Mouse (Mus musculus): ENCODE data around the gene Dmxl2. TPM values are rescaled to one million over a fixed set of nuclear protein-coding genes. Genes with fewer than 3 reads are reported as not detected.
A peak's percentile ranks its signal among the peaks of the same experiment; 100 is the strongest.

The Dmxl2 gene
- 97.9 and 98.9 TPM in 2 replicates for polyA plus RNA-seq (2012; rRNA removed)

GRCm38 (mm10) chr9:54501453-54502110 lies at the start of gene Dmxl2:
Dmxl2 (minus strand) TSS chr9:54501626.
- TF ChIP-seq CTCF (IDR thresholded peaks at IDR 0.05; ENCODE audit: borderline replicate concordance, insufficient read depth, low read depth, low read length) (no peak), POLR2A (IDR thresholded peaks at IDR 0.05; ENCODE audit: borderline replicate concordance, insufficient read depth, low read length) (peak; percentile 71)
- H3K27me3 ChIP-seq (ENCODE audit: control insufficient read depth, insufficient read depth, low read length), result no peaks in the 10 kb centered on the region
- peak within 1 kb of the TSS; percentile 72 for H3K4me3 ChIP-seq (replicated peaks; ENCODE audit: insufficient read depth, low read depth, low read length)
- peak; percentile 90 to 91 for DNase-seq
- H3K4me1 ChIP-seq (ENCODE audit: control insufficient read depth, insufficient read depth, low read length), result peaks cover 5% of the 10 kb centered on the region
- WGBS, result under 1% methylated on average over 98 of the region's 99 CpGs
- peak within 1 kb of the TSS; percentile 90 for H3K27ac ChIP-seq (ENCODE audit: insufficient read depth, low read length)

GRCm38 (mm10) chr9:54549433-54549832 lies 48.0 kb upstream of the Dmxl2 start:
- WGBS, result 92% methylated on average over 6 of the region's 6 CpGs
- no peak overlapping the region for H3K27ac ChIP-seq (ENCODE audit: insufficient read depth, low read length)
- TF ChIP-seq POLR2A (IDR thresholded peaks at IDR 0.05; ENCODE audit: borderline replicate concordance, insufficient read depth, low read length), result no peak
- TF ChIP-seq CTCF (IDR thresholded peaks at IDR 0.05; ENCODE audit: borderline replicate concordance, insufficient read depth, low read depth, low read length), result no peak
- H3K27me3 ChIP-seq (ENCODE audit: control insufficient read depth, insufficient read depth, low read length), result no peaks in the 10 kb centered on the region
- H3K4me1 ChIP-seq (ENCODE audit: control insufficient read depth, insufficient read depth, low read length), result peaks cover 6% of the 10 kb centered on the region
- H3K4me3 ChIP-seq (replicated peaks; ENCODE audit: insufficient read depth, low read depth, low read length), result no peak overlapping the region
- DNase-seq, result no peak

GRCm38 (mm10) chr9:54547536-54547935 lies 46.1 kb upstream of the Dmxl2 start:
- 2% methylated on average over 5 of the region's 5 CpGs for WGBS

GRCm38 (mm10) chr9:54544954-54545315 lies 43.5 kb upstream of the Dmxl2 start:
- no peak for DNase-seq
- WGBS, result 93% methylated on average over 4 of the region's 4 CpGs
- TF ChIP-seq CTCF (IDR thresholded peaks at IDR 0.05; ENCODE audit: borderline replicate concordance, insufficient read depth, low read depth, low read length), result no peak
- TF ChIP-seq POLR2A (IDR thresholded peaks at IDR 0.05; ENCODE audit: borderline replicate concordance, insufficient read depth, low read length), result no peak
- Histone ChIP-seq H3K27me3 (ENCODE audit: control insufficient read depth, insufficient read depth, low read length) (no peaks in the 10 kb centered on the region), H3K4me3 (replicated peaks; ENCODE audit: insufficient read depth, low read depth, low read length) (no peak overlapping the region), H3K4me1 (ENCODE audit: control insufficient read depth, insufficient read depth, low read length) (no peaks in the 10 kb centered on the region), H3K27ac (ENCODE audit: insufficient read depth, low read length) (no peak overlapping the region)

More at GRCm38 (mm10) chr9:54547536-54547935, 46.1 kb upstream of the Dmxl2 start:
- peaks cover 1% of the 10 kb centered on the region for H3K4me1 ChIP-seq (ENCODE audit: control insufficient read depth, insufficient read depth, low read length)
- no peak for TF ChIP-seq POLR2A (IDR thresholded peaks at IDR 0.05; ENCODE audit: borderline replicate concordance, insufficient read depth, low read length)
- peak; percentile 86 for TF ChIP-seq CTCF (IDR thresholded peaks at IDR 0.05; ENCODE audit: borderline replicate concordance, insufficient read depth, low read depth, low read length)
- H3K27me3 ChIP-seq (ENCODE audit: control insufficient read depth, insufficient read depth, low read length), result no peaks in the 10 kb centered on the region
- H3K27ac ChIP-seq (ENCODE audit: insufficient read depth, low read length), result no peak overlapping the region
- DNase-seq, result peak; percentile 65 to 71
- no peak overlapping the region for H3K4me3 ChIP-seq (replicated peaks; ENCODE audit: insufficient read depth, low read depth, low read length)

GRCm38 (mm10) chr9:54544212-54544953 lies 43.0 kb upstream of the Dmxl2 start:
- WGBS, result 93% methylated on average over 9 of the region's 9 CpGs
- Histone ChIP-seq H3K4me1 (ENCODE audit: control insufficient read depth, insufficient read depth, low read length) (no peaks in the 10 kb centered on the region), H3K27me3 (ENCODE audit: control insufficient read depth, insufficient read depth, low read length) (no peaks in the 10 kb centered on the region), H3K27ac (ENCODE audit: insufficient read depth, low read length) (no peak overlapping the region), H3K4me3 (replicated peaks; ENCODE audit: insufficient read depth, low read depth, low read length) (no peak overlapping the region)
- DNase-seq, result no peak
- no peak for TF ChIP-seq CTCF (IDR thresholded peaks at IDR 0.05; ENCODE audit: borderline replicate concordance, insufficient read depth, low read depth, low read length)
- TF ChIP-seq POLR2A (IDR thresholded peaks at IDR 0.05; ENCODE audit: borderline replicate concordance, insufficient read depth, low read length), result no peak

- DNase-seq, result no peak
- no peak for TF ChIP-seq POLR2A (IDR thresholded peaks at IDR 0.05; ENCODE audit: borderline replicate concordance, insufficient read depth, low read length)
- TF ChIP-seq CTCF (IDR thresholded peaks at IDR 0.05; ENCODE audit: borderline replicate concordance, insufficient read depth, low read depth, low read length), result no peak
- H3K27me3 ChIP-seq (ENCODE audit: control insufficient read depth, insufficient read depth, low read length), result no peaks in the 10 kb centered on the region
- WGBS, result 44% methylated on average over 5 of the region's 5 CpGs
- H3K4me1 ChIP-seq (ENCODE audit: control insufficient read depth, insufficient read depth, low read length), result no peaks in the 10 kb centered on the region
- H3K27ac ChIP-seq (ENCODE audit: insufficient read depth, low read length), result no peak overlapping the region
- no peak overlapping the region for H3K4me3 ChIP-seq (replicated peaks; ENCODE audit: insufficient read depth, low read depth, low read length)
Observed at GRCm38 (mm10) chr9:54540801-54541200, 39.4 kb upstream of the Dmxl2 start.

DNA sequence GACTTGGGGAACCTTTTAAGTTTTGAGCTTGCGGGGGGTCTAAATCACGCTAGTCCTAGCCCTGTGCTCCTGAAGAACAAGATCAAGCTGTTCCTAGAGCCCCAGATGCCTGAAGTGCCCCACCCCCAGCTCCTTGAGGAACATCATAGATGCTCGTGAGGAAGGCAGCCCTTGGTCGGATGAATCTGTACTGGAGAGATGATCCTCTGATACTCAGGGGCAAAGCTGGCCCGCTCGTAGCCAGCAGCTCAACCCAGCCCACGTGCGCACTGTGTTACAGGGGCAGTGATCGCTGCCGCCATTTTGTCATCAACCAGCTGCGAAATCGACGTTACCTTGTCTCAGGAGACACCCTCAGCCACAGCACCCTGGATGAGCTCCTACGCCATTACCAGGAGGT lies 37.3 kb upstream of the Dmxl2 start, which contains the start of gene Sh2d7:
Sh2d7 (plus strand) TSS at position 301 of the 400 bp plus-strand sequence.
- no peak for DNase-seq
- H3K27ac ChIP-seq (ENCODE audit: insufficient read depth, low read length), result no peak within 1 kb of the TSS
- 95% methylated on average over 14 of the region's 14 CpGs for WGBS

More for the DNA sequence above, 37.3 kb upstream of the Dmxl2 start, which contains the start of gene Sh2d7:
- no peaks in the 10 kb centered on the region for H3K27me3 ChIP-seq (ENCODE audit: control insufficient read depth, insufficient read depth, low read length)
- H3K4me3 ChIP-seq (replicated peaks; ENCODE audit: insufficient read depth, low read depth, low read length), result no peak within 1 kb of the TSS
- H3K4me1 ChIP-seq (ENCODE audit: control insufficient read depth, insufficient read depth, low read length), result peaks cover 7% of the 10 kb centered on the region
- TF ChIP-seq POLR2A (IDR thresholded peaks at IDR 0.05; ENCODE audit: borderline replicate concordance, insufficient read depth, low read length) (no peak), CTCF (IDR thresholded peaks at IDR 0.05; ENCODE audit: borderline replicate concordance, insufficient read depth, low read depth, low read length) (no peak)

All from cerebellum, adult 2 months (tissue).